Comparison of ENCODE assay signal across 7 mouse cellular contexts in genomic region chr8:117259431-117260001, GRCm38 (mm10). TPM values are rescaled to one million over a fixed set of nuclear protein-coding genes. Genes with fewer than 3 reads are reported as not detected.
A peak's percentile ranks its signal among the peaks of the same experiment; 100 is the strongest.
DNase-seq lines count a peak whose midpoint lies in the region; ATAC-seq lines count a peak whose summit lies in the region.

No protein-coding gene starts in this region.

- peaks cover 25% of the 10 kb centered on the region for H3K4me1 ChIP-seq in hindbrain, embryonic 11.5 days (replicated peaks; ENCODE audit: control insufficient read depth, insufficient read depth, low read length)
- H3K4me1 ChIP-seq in limb, embryonic 13.5 days, result peaks cover 46% of the 10 kb centered on the region
- peaks cover 52% of the 10 kb centered on the region for H3K4me1 ChIP-seq in midbrain, embryonic 15.5 days

- H3K9ac ChIP-seq in hindbrain, embryonic 11.5 days (ENCODE audit: low read depth, low read length), result peak overlapping the region; percentile 95
- peak overlapping the region; percentile 95 for H3K9ac ChIP-seq in limb, embryonic 13.5 days
- H3K9ac ChIP-seq in midbrain, embryonic 15.5 days, result peak overlapping the region; percentile 99

- H3K36me3 ChIP-seq in hindbrain, embryonic 11.5 days (ENCODE audit: control insufficient read depth, insufficient read depth, low read length), result no peaks in the 10 kb centered on the region
- peaks cover 4% of the 10 kb centered on the region; the same call in 1 of the 2 replicates for H3K36me3 ChIP-seq in limb, embryonic 13.5 days
- H3K36me3 ChIP-seq in midbrain, embryonic 15.5 days (replicated peaks), result no peaks in the 10 kb centered on the region

- ATAC-seq in hindbrain, embryonic 11.5 days (ENCODE audit: low FRiP score), result no peak
- no peak for ATAC-seq in limb, embryonic 13.5 days (ENCODE audit: low FRiP score, low read depth)
- no peak for ATAC-seq in midbrain, embryonic 15.5 days (replicated peaks)

- 63% methylated on average over 11 of the region's 11 CpGs for WGBS in hindbrain, embryonic 11.5 days
- WGBS in limb, embryonic 13.5 days, result 59% methylated on average over 11 of the region's 11 CpGs
- 47% methylated on average over 11 of the region's 11 CpGs for WGBS in midbrain, embryonic 15.5 days

- peak overlapping the region; percentile 85 for H3K4me2 ChIP-seq in hindbrain, embryonic 11.5 days (replicated peaks; ENCODE audit: low read depth, low read length)
- peak overlapping the region; percentile 89 for H3K4me2 ChIP-seq in limb, embryonic 13.5 days (replicated peaks)
- H3K4me2 ChIP-seq in midbrain, embryonic 15.5 days, result peak overlapping the region; percentile 87

- intact Hi-C loops in gastrocnemius, postnatal 36 days (cut with DNase I), result loop anchor here (5.0 to 10.0 kb wide), 2 partner anchors 48 to 105 kb away; no protein-coding TSS in a partner anchor

- H3K27ac ChIP-seq in hindbrain, embryonic 11.5 days (ENCODE audit: low read depth, low read length), result peak overlapping the region; percentile 54; the same call in 1 of the 2 replicates
- no peak overlapping the region for H3K27ac ChIP-seq in limb, embryonic 13.5 days
- peak overlapping the region; percentile 92 for H3K27ac ChIP-seq in midbrain, embryonic 15.5 days

- DNase-seq in urinary bladder, postnatal 14 days (ENCODE audit: low spot score), result peak; percentile 34
- DNase-seq in urinary bladder, postnatal 25 days (ENCODE audit: low spot score), result no peak
- no peak for DNase-seq in hindbrain, embryonic 11.5 days (ENCODE audit: low spot score)
- no peak for DNase-seq in gastrocnemius, postnatal 36 days
- no peak for DNase-seq in layer of hippocampus, postnatal 14 days (ENCODE audit: low spot score in 2 of 2)

- no peaks in the 10 kb centered on the region for H3K27me3 ChIP-seq in hindbrain, embryonic 11.5 days (ENCODE audit: control insufficient read depth, insufficient read depth, low read length)
- no peaks in the 10 kb centered on the region for H3K27me3 ChIP-seq in limb, embryonic 13.5 days
- H3K27me3 ChIP-seq in midbrain, embryonic 15.5 days (replicated peaks), result no peaks in the 10 kb centered on the region

- no peaks in the 10 kb centered on the region for H3K9me3 ChIP-seq in hindbrain, embryonic 11.5 days (ENCODE audit: control insufficient read depth, low read length)
- H3K9me3 ChIP-seq in limb, embryonic 13.5 days, result no peaks in the 10 kb centered on the region
- H3K9me3 ChIP-seq in midbrain, embryonic 15.5 days, result no peaks in the 10 kb centered on the region

- peak overlapping the region; percentile 95 for H3K4me3 ChIP-seq in hindbrain, embryonic 11.5 days (ENCODE audit: low read depth, low read length)
- peak overlapping the region; percentile 96 for H3K4me3 ChIP-seq in limb, embryonic 13.5 days
- H3K4me3 ChIP-seq in midbrain, embryonic 15.5 days, result peak overlapping the region; percentile 100

RNA-seq across cellular contexts. Expression of gene Cmip, which starts 2.7 kb away (rescaled TPM):
- 27.0 and 31.9 TPM in 2 replicates for polyA plus RNA-seq in hindbrain, embryonic 11.5 days (2014; fragmentation: Nextera tagmentation; extraction: Ambion mirVana)
- polyA plus RNA-seq in limb, embryonic 13.5 days (2015; fragmentation: Nextera tagmentation; extraction: Ambion mirVana), result 13.9 and 14.3 TPM in 2 replicates
- polyA plus RNA-seq in midbrain, embryonic 15.5 days (2015; fragmentation: Nextera tagmentation; extraction: Ambion mirVana), result 188 and 197 TPM in 2 replicates
- 1 to 10 TPM; 7.4 to 9.6 TPM for total RNA-seq in gastrocnemius, postnatal 36 days (2021)
- total RNA-seq in layer of hippocampus, postnatal 14 days (2021), result 100 to 1,000 TPM; 330 to 332 TPM
